Mouse (Mus musculus) cerebellum, adult 2 months (tissue): ENCODE data around the gene Gtdc1. TPM values are rescaled to one million over a fixed set of nuclear protein-coding genes. Genes with fewer than 3 reads are reported as not detected.

Experiments
- DNase-seq, 2 experiments: peaks; one replicate each; pipeline ENCODE4 v3.0.0; 2021
- H3K27ac ChIP-seq: fragments of 200-500 bp; 2 replicates; pipeline ENCODE4 v1.5.1; 2012; ENCODE audit warnings: low read length, control low read depth, inconsistent platforms; ENCODE audit not compliant: insufficient read depth
- H3K27me3 ChIP-seq: fragments of 200-500 bp; 2 replicates; pipeline ENCODE4 v1.6.1; 2012; ENCODE audit warnings: inconsistent platforms, mild to moderate bottlenecking, low read length, moderate library complexity; ENCODE audit not compliant: control insufficient read depth, insufficient read depth
- H3K4me1 ChIP-seq: fragments of 200-500 bp; 2 replicates; pipeline ENCODE4 v1.6.1; 2011; ENCODE audit warnings: low read length; ENCODE audit not compliant: control insufficient read depth, insufficient read depth
- H3K4me3 ChIP-seq: fragments of 200-500 bp; replicated peaks from 2 replicates; pipeline ENCODE3; 2011; ENCODE audit warnings: mild to moderate bottlenecking, low read depth, low read length, control low read depth; ENCODE audit not compliant: insufficient read depth
- CTCF ChIP-seq: fragments of 200-500 bp; IDR thresholded peaks from 2 replicates; pipeline ENCODE4 v1.5.1; 2011; ENCODE audit warnings: low read depth, mild to moderate bottlenecking, control low read depth, low read length, moderate library complexity, borderline replicate concordance; ENCODE audit not compliant: insufficient read depth
- POLR2A ChIP-seq: fragments of 200-500 bp; IDR thresholded peaks from 2 replicates; pipeline ENCODE4 v1.6.1; 2011; ENCODE audit warnings: low read length, control low read depth, borderline replicate concordance; ENCODE audit not compliant: insufficient read depth
- whole genome bisulfite sequencing: fragments of 180-500 bp; shearing (Covaris S2); methylation state at CpG from one replicate; pipeline ENCODE4 v1.1.7; 2018; 5-methylcytosine and 5-hydroxymethylcytosine counted together
- polyA plus RNA-seq: library from polyadenylated mRNA; depleted of rRNA; stranded (reverse); fragments of >200 nt; gene quantifications from 2 replicates; pipeline ENCODE4 v1.2.3, GENCODE M21; 2012

The Gtdc1 gene
- polyA plus RNA-seq, 1 experiment: 24.2 TPM

GRCm38 (mm10) chr2:44721461-44721860 lies 206.0 kb downstream of the Gtdc1 start:
- H3K4me3 ChIP-seq: no peak overlapping the region
- no peak overlapping the region for H3K27ac ChIP-seq
- H3K4me1 ChIP-seq: no peaks in the 10 kb centered on the region
- DNase-seq: no peak
- H3K27me3 ChIP-seq: no peaks in the 10 kb centered on the region
- TF ChIP-seq POLR2A (no peak), CTCF (no peak)

GRCm38 (mm10) chr2:44705883-44706615 lies 221.4 kb downstream of the Gtdc1 start:
- no peak for DNase-seq
- Histone ChIP-seq H3K27me3 (no peaks in the 10 kb centered on the region), H3K4me3 (no peak overlapping the region), H3K4me1 (no peaks in the 10 kb centered on the region), H3K27ac (no peak overlapping the region)
- TF ChIP-seq POLR2A: no peak
- TF ChIP-seq CTCF: no peak
- WGBS: 61% methylated on average over 4 of the region's 4 CpGs

- H3K27ac ChIP-seq: no peak overlapping the region
- no peaks in the 10 kb centered on the region for H3K27me3 ChIP-seq
- H3K4me3 ChIP-seq: no peak overlapping the region
- WGBS: 37% methylated on average over 4 of the region's 4 CpGs
- no peaks in the 10 kb centered on the region for H3K4me1 ChIP-seq
- no peak for TF ChIP-seq CTCF
- TF ChIP-seq POLR2A: no peak
- no peak for DNase-seq
These were observed 227.2 kb downstream of the Gtdc1 start for GRCm38 (mm10) chr2:44700276-44700675.

- Histone ChIP-seq H3K27ac (no peak overlapping the region), H3K4me3 (no peak overlapping the region), H3K4me1 (no peaks in the 10 kb centered on the region), H3K27me3 (no peaks in the 10 kb centered on the region)
- TF ChIP-seq POLR2A: no peak
- TF ChIP-seq CTCF: no peak
- no peak for DNase-seq
- WGBS: 55% methylated on average over 3 of the region's 3 CpGs
These were observed 231.0 kb downstream of the Gtdc1 start for GRCm38 (mm10) chr2:44696441-44696840.

GRCm38 (mm10) chr2:44693898-44694297 lies 233.6 kb downstream of the Gtdc1 start:
- H3K4me1 ChIP-seq: no peaks in the 10 kb centered on the region
- WGBS: 46% methylated on average over 1 of the region's 1 CpGs
- no peak for DNase-seq

GRCm38 (mm10) chr2:44664049-44664448 lies 263.4 kb downstream of the Gtdc1 start:
- DNase-seq: no peak
- WGBS: 90% methylated on average over 7 of the region's 7 CpGs
- TF ChIP-seq POLR2A: no peak
- TF ChIP-seq CTCF: no peak
- no peak overlapping the region for H3K4me3 ChIP-seq
- H3K27me3 ChIP-seq: no peaks in the 10 kb centered on the region
- no peaks in the 10 kb centered on the region for H3K4me1 ChIP-seq
- H3K27ac ChIP-seq: no peak overlapping the region

More at GRCm38 (mm10) chr2:44693898-44694297, 233.6 kb downstream of the Gtdc1 start:
- Histone ChIP-seq H3K4me3 (no peak overlapping the region), H3K27me3 (no peaks in the 10 kb centered on the region), H3K27ac (no peak overlapping the region)
- TF ChIP-seq POLR2A: no peak
- no peak for TF ChIP-seq CTCF

- no peaks in the 10 kb centered on the region for H3K4me1 ChIP-seq
- no peak for DNase-seq
- WGBS: 65% methylated on average over 2 of the region's 2 CpGs
- H3K27me3 ChIP-seq: no peaks in the 10 kb centered on the region
- H3K4me3 ChIP-seq: no peak overlapping the region
- H3K27ac ChIP-seq: no peak overlapping the region
- TF ChIP-seq POLR2A (no peak), CTCF (no peak)
These were observed 267.6 kb downstream of the Gtdc1 start for GRCm38 (mm10) chr2:44659870-44660269.

- no peak overlapping the region for H3K27ac ChIP-seq
- no peak overlapping the region for H3K4me3 ChIP-seq
- no peak for TF ChIP-seq CTCF
- no peak for TF ChIP-seq POLR2A
- H3K4me1 ChIP-seq: no peaks in the 10 kb centered on the region
- H3K27me3 ChIP-seq: no peaks in the 10 kb centered on the region
- DNase-seq: no peak
These were observed 268.4 kb downstream of the Gtdc1 start for GRCm38 (mm10) chr2:44659011-44659410.

- no peak overlapping the region for H3K27ac ChIP-seq
- H3K4me1 ChIP-seq: peaks cover 3% of the 10 kb centered on the region
- no peak for DNase-seq
- H3K27me3 ChIP-seq: no peaks in the 10 kb centered on the region
- no peak overlapping the region for H3K4me3 ChIP-seq
- TF ChIP-seq CTCF (no peak), POLR2A (no peak)
- WGBS: 92% methylated on average over 3 of the region's 3 CpGs
These were observed 278.9 kb downstream of the Gtdc1 start for GRCm38 (mm10) chr2:44648537-44648936.
